8 mouse cellular contexts compared by ENCODE assay signal in the genomic region with DNA sequence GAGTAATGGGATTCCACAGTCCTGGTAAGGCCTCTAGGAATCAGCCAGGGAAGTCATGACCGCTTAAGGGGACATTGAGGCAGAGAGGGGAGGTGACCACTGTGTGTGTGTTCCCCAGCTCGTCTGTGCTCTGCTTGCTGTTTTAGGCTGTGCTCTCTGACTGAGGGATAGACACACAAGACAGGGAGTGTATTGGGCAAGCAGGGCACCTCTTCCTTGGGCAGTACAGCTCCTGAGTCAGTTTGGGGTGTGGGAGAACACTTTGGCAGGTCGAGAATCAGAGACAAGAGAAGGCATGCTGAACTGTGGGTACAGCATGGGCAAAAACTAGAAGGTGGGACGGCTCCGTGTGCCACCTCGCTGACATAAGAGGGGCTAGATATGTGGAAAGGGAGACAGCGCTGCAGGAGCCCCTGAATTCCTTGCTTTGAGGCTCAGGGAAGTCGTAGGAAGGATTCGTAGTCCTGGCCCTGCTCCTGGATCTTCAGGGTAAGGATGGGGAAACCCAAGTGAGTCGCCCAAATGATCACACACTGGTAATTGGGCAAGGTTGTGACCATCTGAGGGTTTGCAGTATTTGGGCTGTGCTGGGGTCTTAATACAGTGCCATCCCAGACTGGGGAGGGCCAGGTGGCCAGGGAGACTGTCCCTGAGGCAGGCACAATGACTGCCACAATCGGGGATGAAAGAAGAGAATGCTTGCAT. TPM values are rescaled to one million over a fixed set of nuclear protein-coding genes. Genes with fewer than 3 reads are reported as not detected.
DNase-seq lines count a peak whose midpoint lies in the region; ATAC-seq and TF ChIP-seq lines count a peak whose summit lies in the region.

No protein-coding gene starts in this region.

- no peak for TF ChIP-seq POLR2A in spleen, adult 2 months (IDR thresholded peaks at IDR 0.05; ENCODE audit: low read depth, low read length)

- peak overlapping the region; percentile 93 for H3K4me2 ChIP-seq in limb, embryonic 13.5 days (replicated peaks)
- H3K4me2 ChIP-seq in stomach, embryonic 16.5 days (ENCODE audit: low read depth, low read length) = peak overlapping the region; percentile 88

- H3K27ac ChIP-seq in spleen, adult 2 months (ENCODE audit: insufficient read depth, low read length) = peak overlapping the region; percentile 87
- no peak overlapping the region for H3K27ac ChIP-seq in limb, embryonic 13.5 days
- H3K27ac ChIP-seq in stomach, embryonic 16.5 days (ENCODE audit: low read length) = no peak overlapping the region

- H3K27me3 ChIP-seq in spleen, adult 2 months (ENCODE audit: control insufficient read depth, insufficient read depth, low read length) = no peaks in the 10 kb centered on the region
- peaks cover 23% of the 10 kb centered on the region for H3K27me3 ChIP-seq in limb, embryonic 13.5 days
- no peaks in the 10 kb centered on the region for H3K27me3 ChIP-seq in stomach, embryonic 16.5 days (ENCODE audit: control insufficient read depth, insufficient read depth, low read length)

- H3K9ac ChIP-seq in limb, embryonic 13.5 days = peak overlapping the region; percentile 72
- H3K9ac ChIP-seq in stomach, embryonic 16.5 days (ENCODE audit: low read length) = peak overlapping the region; percentile 84

- DNase-seq in adrenal gland, adult (ENCODE audit: inconsistent age in 2 of 2, low spot score in 1 of 2) = peak; percentile 28 to 79
- DNase-seq in adrenal gland, postnatal 4 days (ENCODE audit: low spot score in 2 of 2) = no peak
- DNase-seq in spleen, adult 2 months (ENCODE audit: low read depth in 1 of 2, low spot score in 2 of 2) = no peak
- DNase-seq in spleen, adult 12 weeks (ENCODE audit: low spot score) = no peak
- DNase-seq in left cerebral cortex, adult 11 months (ENCODE audit: low spot score) = no peak
- DNase-seq in cerebellum, adult 8-10 months = no peak

- WGBS in spleen, adult 2 months = 28% methylated on average over 11 of the region's 11 CpGs
- whole genome bisulfite sequencing in limb, embryonic 13.5 days = 72% methylated on average over 11 of the region's 11 CpGs
- WGBS in stomach, embryonic 16.5 days = 72% methylated on average over 11 of the region's 11 CpGs

- no peak for ATAC-seq in limb, embryonic 13.5 days (ENCODE audit: low FRiP score, low read depth)
- ATAC-seq in stomach, embryonic 16.5 days (ENCODE audit: insufficient read depth, low FRiP score) = no peak

- peak overlapping the region; percentile 95 for H3K4me3 ChIP-seq in spleen, adult 2 months (ENCODE audit: extremely low read depth, insufficient read depth, insufficient read length)
- peak overlapping the region; percentile 63 for H3K4me3 ChIP-seq in limb, embryonic 13.5 days
- H3K4me3 ChIP-seq in stomach, embryonic 16.5 days (replicated peaks; ENCODE audit: low read length) = peak overlapping the region; percentile 70

- H3K36me3 ChIP-seq in spleen, adult 2 months (ENCODE audit: control insufficient read depth, insufficient read depth, low read length) = no peaks in the 10 kb centered on the region
- no peaks in the 10 kb centered on the region for H3K36me3 ChIP-seq in limb, embryonic 13.5 days
- no peaks in the 10 kb centered on the region for H3K36me3 ChIP-seq in stomach, embryonic 16.5 days (ENCODE audit: control insufficient read depth, insufficient read depth, low read length)

- H3K4me1 ChIP-seq in spleen, adult 2 months (ENCODE audit: control insufficient read depth, insufficient read depth, insufficient read length) = peaks cover 35% of the 10 kb centered on the region; the same call in 1 of the 2 replicates
- peaks cover 17% of the 10 kb centered on the region for H3K4me1 ChIP-seq in limb, embryonic 13.5 days
- peaks cover 23% of the 10 kb centered on the region for H3K4me1 ChIP-seq in stomach, embryonic 16.5 days (ENCODE audit: control insufficient read depth, insufficient read depth, low read length)

- TF ChIP-seq CTCF in spleen, adult 2 months (IDR thresholded peaks at IDR 0.05; ENCODE audit: extremely low read depth, insufficient read depth, insufficient read length, insufficient replicate concordance) = no peak

- H3K9me3 ChIP-seq in limb, embryonic 13.5 days = no peaks in the 10 kb centered on the region
- no peaks in the 10 kb centered on the region for H3K9me3 ChIP-seq in stomach, embryonic 16.5 days (replicated peaks; ENCODE audit: control insufficient read depth, low read length)

RNA-seq across cellular contexts. Expression of gene Il4ra, which starts 1.1 kb away (rescaled TPM):
- 10 to 100 TPM; 84.9 TPM for total RNA-seq in adrenal gland, postnatal 4 days (2021)
- polyA plus RNA-seq in spleen, adult 2 months (2012; rRNA removed) = 83.4 and 91.5 TPM in 2 replicates
- 6.0 and 6.8 TPM in 2 replicates for polyA plus RNA-seq in limb, embryonic 13.5 days (2015; fragmentation: Nextera tagmentation; extraction: Ambion mirVana)
- 12.3 and 13.8 TPM in 2 replicates for polyA plus RNA-seq in stomach, embryonic 16.5 days (2015; fragmentation: Nextera tagmentation; extraction: Ambion mirVana)

RNA-seq across cellular contexts. Expression of gene Il21r, which starts 50.2 kb away (rescaled TPM):
- under 1 TPM; 0.76 TPM for total RNA-seq in adrenal gland, postnatal 4 days (2021)
- 138 and 180 TPM in 2 replicates for polyA plus RNA-seq in spleen, adult 2 months (2012; rRNA removed)
- 0.49 and 0.55 TPM in 2 replicates for polyA plus RNA-seq in limb, embryonic 13.5 days (2015; fragmentation: Nextera tagmentation; extraction: Ambion mirVana)
- 0.45 and 0.70 TPM in 2 replicates for polyA plus RNA-seq in stomach, embryonic 16.5 days (2015; fragmentation: Nextera tagmentation; extraction: Ambion mirVana)

Comparison
In these comparisons a context has a peak if more than half of its experiments do, and no peak if none do; other contexts are left out.
1. DNase-seq: peak in adrenal gland, adult (2 of 2); none in adrenal gland, postnatal 4 days (0 of 2), spleen, adult 2 months (0 of 2), spleen, adult 12 weeks (single experiment), left cerebral cortex, adult 11 months (single experiment) and cerebellum, adult 8-10 months (single experiment).
2. RNA of gene Il21r, which starts 50.2 kb away (polyA plus RNA-seq): 138 to 180 TPM in spleen, adult 2 months; 0.45 to 0.70 TPM in stomach, embryonic 16.5 days and 0.49 to 0.55 TPM in limb, embryonic 13.5 days; every median in the first group is over 10 times any median in the second.
3. Peak in every context shown above with its lines, with median percentiles within 50 percentile points of each other: H3K4me3 ChIP-seq.